Mouse (Mus musculus): ENCODE results near the gene Atp2a2. TPM values are rescaled to one million over a fixed set of nuclear protein-coding genes. Genes with fewer than 3 reads are reported as not detected.
"Not testable (repeated sequence)": the region's sequence is repeated elsewhere in the genome, so short reads cannot be mapped to it uniquely, and the experiment has no call there.

The Atp2a2 gene
- polyA plus RNA-seq, 1 experiment from 2014 or later: 36.7 TPM

GRCm38 (mm10) chr5:122431221-122431620, 70.8 kb downstream of the Atp2a2 start:
- Histone ChIP-seq H3K9ac (ENCODE audit: low read length) (no peak overlapping the region), H3K36me3 (ENCODE audit: control insufficient read depth, insufficient read depth, low read length) (peaks cover 31% of the 10 kb centered on the region), H3K4me3 (ENCODE audit: low read depth, low read length) (no peak overlapping the region), H3K27ac (replicated peaks; ENCODE audit: low read depth, low read length) (no peak overlapping the region), H3K27me3 (ENCODE audit: control insufficient read depth, insufficient read depth, low read length) (no peaks in the 10 kb centered on the region), H3K4me2 (ENCODE audit: low read depth, severe bottlenecking) (no peak overlapping the region), H3K9me3 (ENCODE audit: control insufficient read depth, low read length) (no peaks in the 10 kb centered on the region), H3K4me1 (ENCODE audit: control insufficient read depth, insufficient read depth, low read length) (no peaks in the 10 kb centered on the region)
- no peak for ATAC-seq (ENCODE audit: insufficient number of reproducible peaks, low FRiP score, low TSS enrichment, low read depth)
- 95% methylated on average over 8 of the region's 8 CpGs for WGBS
- no peak for DNase-seq (ENCODE audit: low spot score)

- ATAC-seq (ENCODE audit: insufficient number of reproducible peaks, low FRiP score, low TSS enrichment, low read depth): no peak
- no peaks in the 10 kb centered on the region for H3K4me1 ChIP-seq (ENCODE audit: control insufficient read depth, insufficient read depth, low read length)
- no peak overlapping the region for H3K27ac ChIP-seq (replicated peaks; ENCODE audit: low read depth, low read length)
- no peak overlapping the region for H3K9ac ChIP-seq (ENCODE audit: low read length)
- H3K9me3 ChIP-seq (ENCODE audit: control insufficient read depth, low read length): no peaks in the 10 kb centered on the region
- DNase-seq (ENCODE audit: low spot score): no peak
- no peak overlapping the region for H3K4me3 ChIP-seq (ENCODE audit: low read depth, low read length)
- 95% methylated on average over 4 of the region's 4 CpGs for WGBS
- H3K36me3 ChIP-seq (ENCODE audit: control insufficient read depth, insufficient read depth, low read length): peaks cover 31% of the 10 kb centered on the region
- no peaks in the 10 kb centered on the region for H3K27me3 ChIP-seq (ENCODE audit: control insufficient read depth, insufficient read depth, low read length)
- H3K4me2 ChIP-seq (ENCODE audit: low read depth, severe bottlenecking): no peak overlapping the region
Measured at GRCm38 (mm10) chr5:122430036-122430775, 71.8 kb downstream of the Atp2a2 start.

- H3K27ac ChIP-seq (replicated peaks; ENCODE audit: low read depth, low read length): no peak overlapping the region
- no peak overlapping the region for H3K4me3 ChIP-seq (ENCODE audit: low read depth, low read length)
- H3K4me1 ChIP-seq (ENCODE audit: control insufficient read depth, insufficient read depth, low read length): no peaks in the 10 kb centered on the region; the same call in 1 of the 2 replicates
- no peak overlapping the region for H3K9ac ChIP-seq (ENCODE audit: low read length)
- H3K9me3 ChIP-seq (ENCODE audit: control insufficient read depth, low read length): no peaks in the 10 kb centered on the region
- no peak for ATAC-seq (ENCODE audit: insufficient number of reproducible peaks, low FRiP score, low TSS enrichment, low read depth)
- H3K4me2 ChIP-seq (ENCODE audit: low read depth, severe bottlenecking): no peak overlapping the region
- peaks cover 14% of the 10 kb centered on the region for H3K36me3 ChIP-seq (ENCODE audit: control insufficient read depth, insufficient read depth, low read length)
- no peak for DNase-seq (ENCODE audit: low spot score)
- 87% methylated on average over 2 of the region's 2 CpGs for WGBS
- H3K27me3 ChIP-seq (ENCODE audit: control insufficient read depth, insufficient read depth, low read length): no peaks in the 10 kb centered on the region
Measured at GRCm38 (mm10) chr5:122425550-122425949, 76.5 kb downstream of the Atp2a2 start.

GRCm38 (mm10) chr5:122423083-122423482, 78.9 kb downstream of the Atp2a2 start:
- Histone ChIP-seq H3K9me3 (ENCODE audit: control insufficient read depth, low read length) (no peaks in the 10 kb centered on the region), H3K36me3 (ENCODE audit: control insufficient read depth, insufficient read depth, low read length) (peaks cover 2% of the 10 kb centered on the region), H3K27me3 (ENCODE audit: control insufficient read depth, insufficient read depth, low read length) (no peaks in the 10 kb centered on the region), H3K4me1 (ENCODE audit: control insufficient read depth, insufficient read depth, low read length) (no peaks in the 10 kb centered on the region; the same call in 1 of the 2 replicates), H3K4me3 (ENCODE audit: low read depth, low read length) (peak overlapping the region; percentile 93), H3K27ac (replicated peaks; ENCODE audit: low read depth, low read length) (no peak overlapping the region), H3K4me2 (ENCODE audit: low read depth, severe bottlenecking) (peak overlapping the region; percentile 93), H3K9ac (ENCODE audit: low read length) (peak overlapping the region; percentile 89)
- 30% methylated on average over 15 of the region's 15 CpGs for WGBS
- ATAC-seq (ENCODE audit: insufficient number of reproducible peaks, low FRiP score, low TSS enrichment, low read depth) (no peak), DNase-seq (ENCODE audit: low spot score) (no peak)

- Histone ChIP-seq H3K4me2 (ENCODE audit: low read depth, severe bottlenecking) (peak overlapping the region; percentile 93), H3K27ac (replicated peaks; ENCODE audit: low read depth, low read length) (peak overlapping the region; percentile 64; the same call in 1 of the 2 replicates), H3K9me3 (ENCODE audit: control insufficient read depth, low read length) (no peaks in the 10 kb centered on the region), H3K27me3 (ENCODE audit: control insufficient read depth, insufficient read depth, low read length) (no peaks in the 10 kb centered on the region), H3K4me3 (ENCODE audit: low read depth, low read length) (peak overlapping the region; percentile 93), H3K9ac (ENCODE audit: low read length) (peak overlapping the region; percentile 89), H3K36me3 (ENCODE audit: control insufficient read depth, insufficient read depth, low read length) (no peaks in the 10 kb centered on the region), H3K4me1 (ENCODE audit: control insufficient read depth, insufficient read depth, low read length) (no peaks in the 10 kb centered on the region; the same call in 1 of the 2 replicates)
- ATAC-seq (ENCODE audit: insufficient number of reproducible peaks, low FRiP score, low TSS enrichment, low read depth) (peak; percentile 79), DNase-seq (ENCODE audit: low spot score) (peak; percentile 95)
- WGBS: under 1% methylated on average over 73 of the region's 73 CpGs
Measured at GRCm38 (mm10) chr5:122422071-122422964, 79.7 kb downstream of the Atp2a2 start.

- Histone ChIP-seq H3K36me3 (ENCODE audit: control insufficient read depth, insufficient read depth, low read length) (no peaks in the 10 kb centered on the region), H3K9me3 (ENCODE audit: control insufficient read depth, low read length) (no peaks in the 10 kb centered on the region), H3K27ac (replicated peaks; ENCODE audit: low read depth, low read length) (peak within 1 kb of the TSS; percentile 64; the same call in 1 of the 2 replicates), H3K27me3 (ENCODE audit: control insufficient read depth, insufficient read depth, low read length) (no peaks in the 10 kb centered on the region), H3K9ac (ENCODE audit: low read length) (peak within 1 kb of the TSS; percentile 89), H3K4me1 (ENCODE audit: control insufficient read depth, insufficient read depth, low read length) (no peaks in the 10 kb centered on the region; the same call in 1 of the 2 replicates), H3K4me2 (ENCODE audit: low read depth, severe bottlenecking) (peak within 1 kb of the TSS; percentile 93), H3K4me3 (ENCODE audit: low read depth, low read length) (peak within 1 kb of the TSS; percentile 93)
- ATAC-seq (ENCODE audit: insufficient number of reproducible peaks, low FRiP score, low TSS enrichment, low read depth): no peak
- no peak for DNase-seq (ENCODE audit: low spot score)
- 25% methylated on average over 17 of the region's 17 CpGs for WGBS
Measured at GRCm38 (mm10) chr5:122421271-122422068, 80.6 kb downstream of the Atp2a2 start, which contains the start of gene Anapc7. Gene Anapc7, plus strand, starts transcription at chr5:122421693.

GRCm38 (mm10) chr5:122420676-122421075, 81.3 kb downstream of the Atp2a2 start:
- not testable (repeated sequence) for ATAC-seq (ENCODE audit: insufficient number of reproducible peaks, low FRiP score, low TSS enrichment, low read depth); H3K36me3 ChIP-seq (ENCODE audit: control insufficient read depth, insufficient read depth, low read length); DNase-seq (ENCODE audit: low spot score); H3K4me3 ChIP-seq (ENCODE audit: low read depth, low read length); H3K9ac ChIP-seq (ENCODE audit: low read length); H3K27me3 ChIP-seq (ENCODE audit: control insufficient read depth, insufficient read depth, low read length); H3K9me3 ChIP-seq (ENCODE audit: control insufficient read depth, low read length); H3K27ac ChIP-seq (replicated peaks; ENCODE audit: low read depth, low read length); H3K4me1 ChIP-seq (ENCODE audit: control insufficient read depth, insufficient read depth, low read length); H3K4me2 ChIP-seq (ENCODE audit: low read depth, severe bottlenecking)
- 70% methylated on average over 4 of the region's 4 CpGs for WGBS

- no peak for DNase-seq (ENCODE audit: low spot score)
- no peaks in the 10 kb centered on the region for H3K4me1 ChIP-seq (ENCODE audit: control insufficient read depth, insufficient read depth, low read length)
- no peak overlapping the region for H3K9ac ChIP-seq (ENCODE audit: low read length)
- H3K27me3 ChIP-seq (ENCODE audit: control insufficient read depth, insufficient read depth, low read length): no peaks in the 10 kb centered on the region
- no peak for ATAC-seq (ENCODE audit: insufficient number of reproducible peaks, low FRiP score, low TSS enrichment, low read depth)
- no peaks in the 10 kb centered on the region for H3K36me3 ChIP-seq (ENCODE audit: control insufficient read depth, insufficient read depth, low read length)
- no peaks in the 10 kb centered on the region; the same call in 1 of the 2 replicates for H3K9me3 ChIP-seq (ENCODE audit: control insufficient read depth, low read length)
- H3K27ac ChIP-seq (replicated peaks; ENCODE audit: low read depth, low read length): no peak overlapping the region
- H3K4me2 ChIP-seq (ENCODE audit: low read depth, severe bottlenecking): no peak overlapping the region
- H3K4me3 ChIP-seq (ENCODE audit: low read depth, low read length): no peak overlapping the region
- WGBS: 91% methylated on average over 12 of the region's 12 CpGs
Measured at GRCm38 (mm10) chr5:122415465-122415864, 86.6 kb downstream of the Atp2a2 start.

All from limb, embryonic 11.5 days (tissue).